Mouse (Mus musculus) macrophage (primary cell): Measurements from ENCODE around the gene Rsph14. TPM values are rescaled to one million over a fixed set of nuclear protein-coding genes. Genes with fewer than 3 reads are reported as not detected.

Experiments
- H3K27ac ChIP-seq: fragments of 350-480 bp; formaldehyde crosslinking; 2 replicates; pipeline ENCODE4 v1.9.0; 2021
- H3K36me3 ChIP-seq: fragments of 350-480 bp; formaldehyde crosslinking; 2 replicates; pipeline ENCODE4 v1.9.0; 2021; ENCODE audit errors: inconsistent target
- H3K4me3 ChIP-seq: fragments of 350-480 bp; formaldehyde crosslinking; 2 replicates; pipeline ENCODE4 v1.9.0; 2021; ENCODE audit errors: inconsistent target
- H3K79me2 ChIP-seq: fragments of 350-480 bp; formaldehyde crosslinking; 2 replicates; pipeline ENCODE4 v1.9.0; 2021; ENCODE audit errors: inconsistent target
- WGBS: methylation state at CpG from one replicate; pipeline ENCODE4 v1.1.7; 2026; ENCODE audit warnings: inconsistent platforms; ENCODE audit not compliant: missing documents; 5-methylcytosine and 5-hydroxymethylcytosine counted together
- polyA plus RNA-seq: library from polyadenylated mRNA; stranded (reverse); fragments of 250-400 nt; gene quantifications from 3 replicates; pipeline ENCODE4 v1.2.4, GENCODE M21; 2018; ENCODE audit warnings: inconsistent platforms

Rsph14 gene
- polyA plus RNA-seq, 1 experiment from 2014 or later: not detected

GRCm38 (mm10) chr10:74990584-74991322 lies 41.6 kb downstream of the Rsph14 start:
- Histone ChIP-seq H3K79me2 (no peaks in the 10 kb centered on the region), H3K4me3 (no peak overlapping the region), H3K27ac (no peak overlapping the region), H3K36me3 (no peaks in the 10 kb centered on the region)
- WGBS: 92% methylated on average over 24 of the region's 26 CpGs

GRCm38 (mm10) chr10:74989814-74990213 lies 42.6 kb downstream of the Rsph14 start:
- no peak overlapping the region for H3K27ac ChIP-seq
- H3K79me2 ChIP-seq: no peaks in the 10 kb centered on the region
- H3K4me3 ChIP-seq: no peak overlapping the region
- WGBS: 67% methylated on average over 4 of the region's 4 CpGs
- no peaks in the 10 kb centered on the region for H3K36me3 ChIP-seq

GRCm38 (mm10) chr10:74987698-74988470 lies 44.5 kb downstream of the Rsph14 start:
- H3K4me3 ChIP-seq: no peak overlapping the region
- 17% methylated on average over 14 of the region's 14 CpGs for WGBS
- H3K79me2 ChIP-seq: no peaks in the 10 kb centered on the region
- H3K36me3 ChIP-seq: no peaks in the 10 kb centered on the region
- H3K27ac ChIP-seq: no peak overlapping the region

GRCm38 (mm10) chr10:74983176-74983575 lies 49.2 kb downstream of the Rsph14 start:
- 34% methylated on average over 8 of the region's 8 CpGs for WGBS
- no peaks in the 10 kb centered on the region for H3K79me2 ChIP-seq
- no peak overlapping the region for H3K27ac ChIP-seq
- no peak overlapping the region for H3K4me3 ChIP-seq
- H3K36me3 ChIP-seq: no peaks in the 10 kb centered on the region

GRCm38 (mm10) chr10:74981159-74981558 lies 51.2 kb downstream of the Rsph14 start:
- 11% methylated on average over 12 of the region's 12 CpGs for WGBS
- H3K36me3 ChIP-seq: no peaks in the 10 kb centered on the region
- no peak overlapping the region for H3K27ac ChIP-seq
- H3K4me3 ChIP-seq: no peak overlapping the region
- no peaks in the 10 kb centered on the region for H3K79me2 ChIP-seq

GRCm38 (mm10) chr10:74978056-74978455 lies 54.3 kb downstream of the Rsph14 start:
- Histone ChIP-seq H3K79me2 (no peaks in the 10 kb centered on the region), H3K36me3 (no peaks in the 10 kb centered on the region), H3K27ac (no peak overlapping the region), H3K4me3 (no peak overlapping the region)
- WGBS: 89% methylated on average over 4 of the region's 4 CpGs

- H3K4me3 ChIP-seq: no peak overlapping the region
- 90% methylated on average over 7 of the region's 7 CpGs for WGBS
- no peak overlapping the region for H3K27ac ChIP-seq
- no peaks in the 10 kb centered on the region for H3K79me2 ChIP-seq
- H3K36me3 ChIP-seq: no peaks in the 10 kb centered on the region
Observed at GRCm38 (mm10) chr10:74976429-74976828, 56.0 kb downstream of the Rsph14 start.

- WGBS: 69% methylated on average over 7 of the region's 7 CpGs
- H3K79me2 ChIP-seq: no peaks in the 10 kb centered on the region
- H3K27ac ChIP-seq: no peak overlapping the region
- H3K36me3 ChIP-seq: no peaks in the 10 kb centered on the region
- H3K4me3 ChIP-seq: no peak overlapping the region
Observed at GRCm38 (mm10) chr10:74975626-74976025, 56.8 kb downstream of the Rsph14 start.

GRCm38 (mm10) chr10:74973026-74973425 lies 59.4 kb downstream of the Rsph14 start:
- Histone ChIP-seq H3K79me2 (no peaks in the 10 kb centered on the region), H3K27ac (no peak overlapping the region), H3K4me3 (no peak overlapping the region), H3K36me3 (no peaks in the 10 kb centered on the region)
- WGBS: 90% methylated on average over 4 of the region's 6 CpGs

GRCm38 (mm10) chr10:74969266-74969665 lies 63.1 kb downstream of the Rsph14 start:
- 80% methylated on average over 2 of the region's 2 CpGs for WGBS
- H3K79me2 ChIP-seq: no peaks in the 10 kb centered on the region
- H3K27ac ChIP-seq: no peak overlapping the region
- H3K4me3 ChIP-seq: no peak overlapping the region
- H3K36me3 ChIP-seq: no peaks in the 10 kb centered on the region

GRCm38 (mm10) chr10:74967651-74968267 lies 64.6 kb downstream of the Rsph14 start:
- 16% methylated on average over 23 of the region's 25 CpGs for WGBS
- Histone ChIP-seq H3K79me2 (no peaks in the 10 kb centered on the region), H3K4me3 (no peak overlapping the region), H3K27ac (no peak overlapping the region), H3K36me3 (no peaks in the 10 kb centered on the region)

- H3K36me3 ChIP-seq: no peaks in the 10 kb centered on the region
- H3K79me2 ChIP-seq: no peaks in the 10 kb centered on the region
- no peak within 1 kb of the TSS for H3K27ac ChIP-seq
- no peak within 1 kb of the TSS for H3K4me3 ChIP-seq
- WGBS: under 1% methylated on average over 67 of the region's 83 CpGs
Observed at GRCm38 (mm10) chr10:74966850-74967451, 65.4 kb downstream of the Rsph14 start, which contains the start of gene Gnaz. Gnaz (plus strand) TSS chr10:74967177.

GRCm38 (mm10) chr10:74964380-74964779 lies 68.0 kb downstream of the Rsph14 start:
- H3K79me2 ChIP-seq: no peaks in the 10 kb centered on the region
- H3K36me3 ChIP-seq: no peaks in the 10 kb centered on the region
- 67% methylated on average over 1 of the region's 1 CpGs for WGBS
- H3K27ac ChIP-seq: no peak overlapping the region
- no peak overlapping the region for H3K4me3 ChIP-seq

GRCm38 (mm10) chr10:74952830-74953443 lies 79.4 kb downstream of the Rsph14 start:
- H3K79me2 ChIP-seq: no peaks in the 10 kb centered on the region
- H3K27ac ChIP-seq: no peak overlapping the region
- no peaks in the 10 kb centered on the region for H3K36me3 ChIP-seq
- no peak overlapping the region for H3K4me3 ChIP-seq
- WGBS: 67% methylated on average over 9 of the region's 9 CpGs
